ENCODE assay signal across 10 mouse cellular contexts in genomic region chr6:84656680-84657079, GRCm38 (mm10).
A peak's percentile ranks its signal among the peaks of the same experiment; 100 is the strongest.
DNase-seq lines count a peak whose midpoint lies in the region; ATAC-seq lines count a peak whose summit lies in the region.
"Had no signal": no experiment of that assay in that cellular context is flagged by ENCODE, and none has a peak within 500 bp of the region (broad histone marks: within the 10 kb centered on the region; RNA-seq: fewer than 3 reads in every experiment).

No protein-coding gene starts in this region.

- peaks cover 21% of the 10 kb centered on the region for H3K4me1 ChIP-seq in limb, embryonic 12.5 days (replicated peaks)
- H3K4me1 ChIP-seq in limb, embryonic 10.5 days, result peaks cover 19% of the 10 kb centered on the region
- H3K4me1 ChIP-seq in embryonic facial prominence, embryonic 13.5 days, result peaks cover 20% of the 10 kb centered on the region
- no peaks in the 10 kb centered on the region for H3K4me1 ChIP-seq in forebrain, embryonic 14.5 days (ENCODE audit: control insufficient read depth, insufficient read depth, low read length)

- no peaks in the 10 kb centered on the region for H3K9me3 ChIP-seq in limb, embryonic 12.5 days
- H3K9me3 ChIP-seq in limb, embryonic 10.5 days (replicated peaks), result no peaks in the 10 kb centered on the region
- no peaks in the 10 kb centered on the region for H3K9me3 ChIP-seq in embryonic facial prominence, embryonic 13.5 days
- no peaks in the 10 kb centered on the region for H3K9me3 ChIP-seq in forebrain, embryonic 14.5 days (replicated peaks; ENCODE audit: control insufficient read depth, low read length)

- no peak for ATAC-seq in limb, embryonic 12.5 days (ENCODE audit: insufficient number of reproducible peaks, insufficient read depth, low FRiP score, low TSS enrichment, low read depth)
- ATAC-seq in embryonic facial prominence, embryonic 13.5 days (ENCODE audit: insufficient number of reproducible peaks, insufficient read depth, low FRiP score, low TSS enrichment, low read depth), result 0 out of 2 replicates have a peak, but pooled peaks have one; percentile 37
- no peak for ATAC-seq in forebrain, embryonic 14.5 days

- WGBS in limb, embryonic 12.5 days, result 10% methylated on average over 2 of the region's 2 CpGs
- 21% methylated on average over 2 of the region's 2 CpGs for WGBS in limb, embryonic 10.5 days
- 6% methylated on average over 2 of the region's 2 CpGs for WGBS in embryonic facial prominence, embryonic 13.5 days
- 48% methylated on average over 2 of the region's 2 CpGs for WGBS in forebrain, embryonic 14.5 days

- no peaks in the 10 kb centered on the region for H3K27me3 ChIP-seq in limb, embryonic 12.5 days
- no peaks in the 10 kb centered on the region for H3K27me3 ChIP-seq in limb, embryonic 10.5 days (ENCODE audit: low read depth, poor library complexity, severe bottlenecking)
- no peaks in the 10 kb centered on the region for H3K27me3 ChIP-seq in embryonic facial prominence, embryonic 13.5 days
- H3K27me3 ChIP-seq in forebrain, embryonic 14.5 days (replicated peaks; ENCODE audit: control insufficient read depth, insufficient read depth, low read length), result no peaks in the 10 kb centered on the region

- no peak overlapping the region for H3K4me2 ChIP-seq in limb, embryonic 12.5 days
- no peak overlapping the region for H3K4me2 ChIP-seq in embryonic facial prominence, embryonic 13.5 days
- no peak overlapping the region for H3K4me2 ChIP-seq in forebrain, embryonic 14.5 days (ENCODE audit: low read length)

- no peak overlapping the region for H3K9ac ChIP-seq in limb, embryonic 12.5 days (replicated peaks)
- H3K9ac ChIP-seq in embryonic facial prominence, embryonic 13.5 days, result no peak overlapping the region
- no peak overlapping the region for H3K9ac ChIP-seq in forebrain, embryonic 14.5 days (ENCODE audit: low read length)

- H3K36me3 ChIP-seq in limb, embryonic 12.5 days, result no peaks in the 10 kb centered on the region
- H3K36me3 ChIP-seq in limb, embryonic 10.5 days, result no peaks in the 10 kb centered on the region
- no peaks in the 10 kb centered on the region for H3K36me3 ChIP-seq in embryonic facial prominence, embryonic 13.5 days
- no peaks in the 10 kb centered on the region for H3K36me3 ChIP-seq in forebrain, embryonic 14.5 days (ENCODE audit: control insufficient read depth, insufficient read depth, low read length)

- no peak for DNase-seq in limb, embryonic 10.5 days (ENCODE audit: low spot score)
- DNase-seq in NIH3T3 (ENCODE audit: low read depth), result peak; percentile 87
- DNase-seq in thymus, postnatal 0 days (ENCODE audit: low spot score), result peak; percentile 62
- DNase-seq in frontal cortex, postnatal 25 days (ENCODE audit: low spot score in 2 of 2), result no peak
- no peak for DNase-seq in forebrain, embryonic 14.5 days (ENCODE audit: low spot score)
- no peak for DNase-seq in right cerebral cortex, adult 2 months (ENCODE audit: low spot score in 2 of 2)
- DNase-seq: gastrocnemius, postnatal 14 days; heart, postnatal 4 days had no signal

- peak overlapping the region; percentile 60 for H3K27ac ChIP-seq in limb, embryonic 12.5 days
- no peak overlapping the region for H3K27ac ChIP-seq in limb, embryonic 10.5 days
- H3K27ac ChIP-seq in embryonic facial prominence, embryonic 13.5 days, result peak overlapping the region; percentile 60
- H3K27ac ChIP-seq in forebrain, embryonic 14.5 days (ENCODE audit: low read depth, low read length), result no peak overlapping the region

- H3K4me3 ChIP-seq in limb, embryonic 12.5 days (replicated peaks), result no peak overlapping the region
- no peak overlapping the region for H3K4me3 ChIP-seq in limb, embryonic 10.5 days
- no peak overlapping the region for H3K4me3 ChIP-seq in embryonic facial prominence, embryonic 13.5 days
- H3K4me3 ChIP-seq in forebrain, embryonic 14.5 days (ENCODE audit: low read depth, low read length), result no peak overlapping the region

Comparison
In these comparisons a context has a peak if more than half of its experiments do, and no peak if none do; other contexts are left out.
1. H3K27ac ChIP-seq: peak in limb, embryonic 12.5 days (single experiment) and embryonic facial prominence, embryonic 13.5 days (single experiment); none in limb, embryonic 10.5 days (single experiment) and forebrain, embryonic 14.5 days (single experiment).
2. DNase-seq: peak in NIH3T3 (single experiment) and thymus, postnatal 0 days (single experiment); none in limb, embryonic 10.5 days (single experiment), frontal cortex, postnatal 25 days (0 of 2), forebrain, embryonic 14.5 days (single experiment) and right cerebral cortex, adult 2 months (0 of 2).